Mouse (Mus musculus) liver, postnatal 0 days (tissue): Measurements from ENCODE around the gene Brpf1.
"Not testable (repeated sequence)": the region's sequence is repeated elsewhere in the genome, so short reads cannot be mapped to it uniquely, and the experiment has no call there.

Source experiments
- CTCF ChIP-seq: sonication (generic); IDR thresholded peaks from 2 replicates; pipeline ENCODE4 v1.5.1; 2016; ENCODE audit warnings: antibody characterized with exemption, low read depth
- EP300 ChIP-seq: IDR thresholded peaks from 2 replicates; pipeline ENCODE4 v1.6.1; 2016; ENCODE audit warnings: antibody characterized with exemption, low read depth, mild to moderate bottlenecking

DNA sequence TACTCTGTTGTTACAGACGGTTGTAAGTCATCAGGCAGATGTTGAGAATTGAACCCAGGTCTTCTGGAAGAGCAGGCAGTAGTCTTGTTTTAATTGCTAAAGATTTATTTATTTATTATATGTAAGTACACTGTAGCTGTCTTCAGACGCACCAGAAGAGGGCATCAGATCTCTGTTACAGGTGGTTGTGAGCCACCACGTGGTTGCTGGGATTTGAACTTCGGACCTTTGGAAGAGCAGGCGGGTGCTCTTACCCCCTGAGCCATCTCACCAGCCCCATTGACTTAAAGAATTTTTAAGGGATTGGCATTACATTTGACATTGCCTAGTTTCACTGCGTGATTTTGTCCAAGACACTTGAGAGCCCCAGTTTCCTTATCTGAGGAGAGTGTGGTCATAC is 25.8 kb downstream of the Brpf1 start:
- not testable (repeated sequence) for TF ChIP-seq EP300, CTCF
